Mouse (Mus musculus): Measurements from ENCODE around the gene Twsg1. TPM values are rescaled to one million over a fixed set of nuclear protein-coding genes. Genes with fewer than 3 reads are reported as not detected.

Gene Twsg1
- polyA plus RNA-seq, 1 experiment from 2014 or later: 36.0 TPM

GRCm38 (mm10) chr17:65940221-65940620 is 10.8 kb downstream of the Twsg1 start:
- ATAC-seq: no peak
- no peak overlapping the region for H3K4me3 ChIP-seq (ENCODE audit: low read depth, low read length)
- TF ChIP-seq CTCF (IDR thresholded peaks at IDR 0.05; ENCODE audit: low read depth): no peak
- H3K27me3 ChIP-seq (replicated peaks; ENCODE audit: control insufficient read depth, insufficient read depth, low read length): no peaks in the 10 kb centered on the region
- no peak overlapping the region for H3K27ac ChIP-seq (ENCODE audit: low read depth, low read length)
- no peaks in the 10 kb centered on the region for H3K9me3 ChIP-seq (ENCODE audit: control insufficient read depth)
- 0 out of 2 replicates have a peak, but pooled peaks cover under 1% of the 10 kb centered on the region for H3K36me3 ChIP-seq (ENCODE audit: control insufficient read depth, insufficient read depth)
- WGBS: 74% methylated on average over 12 of the region's 12 CpGs
- no peak overlapping the region for H3K4me2 ChIP-seq (replicated peaks; ENCODE audit: low read depth)
- no peaks in the 10 kb centered on the region; the same call in 1 of the 2 replicates for H3K4me1 ChIP-seq (replicated peaks; ENCODE audit: control insufficient read depth, insufficient read depth, low read length)
- H3K9ac ChIP-seq (ENCODE audit: low read depth, low read length): no peak overlapping the region

DNA sequence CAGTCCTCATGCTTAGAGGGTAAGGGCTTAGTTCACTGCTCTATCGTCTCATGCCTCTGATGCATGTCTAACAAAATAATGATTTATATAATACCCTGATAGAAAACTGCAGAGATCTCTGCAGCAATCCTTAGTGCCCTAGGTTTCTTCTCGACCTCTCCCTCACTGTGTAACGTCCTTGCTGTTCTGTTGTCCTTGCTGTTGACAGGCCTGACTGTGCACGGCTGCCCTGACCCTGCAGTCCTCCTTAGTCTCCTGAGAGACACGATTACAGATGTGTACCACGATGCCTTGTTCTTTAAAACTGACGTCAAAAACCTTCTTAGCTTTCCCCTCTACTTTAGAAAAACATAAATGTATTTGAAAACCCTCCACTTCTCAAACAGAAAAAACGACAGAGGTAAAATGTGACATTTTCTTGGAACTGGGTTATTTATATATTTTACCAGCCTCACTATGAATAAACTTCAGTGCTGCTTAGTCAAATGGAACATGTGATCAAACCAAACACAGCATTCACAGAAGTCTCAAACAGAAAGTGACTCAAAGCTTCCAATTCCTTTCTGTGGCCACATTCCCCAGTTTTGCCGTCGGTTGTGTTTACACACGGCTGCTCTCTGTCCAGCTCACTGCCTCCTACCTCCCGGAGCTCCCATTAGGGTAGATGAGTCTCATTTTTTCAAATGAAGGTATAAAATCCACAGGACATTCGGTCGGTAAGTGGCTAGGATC is 11.4 kb downstream of the Twsg1 start:
- Histone ChIP-seq H3K4me1 (replicated peaks; ENCODE audit: control insufficient read depth, insufficient read depth, low read length) (no peaks in the 10 kb centered on the region; the same call in 1 of the 2 replicates), H3K9ac (ENCODE audit: low read depth, low read length) (no peak overlapping the region)
- WGBS: 50% methylated on average over 14 of the region's 14 CpGs

GRCm38 (mm10) chr17:65937671-65938070 is 13.4 kb downstream of the Twsg1 start:
- no peak for TF ChIP-seq CTCF (IDR thresholded peaks at IDR 0.05; ENCODE audit: low read depth)
- no peak for ATAC-seq
- Histone ChIP-seq H3K27me3 (replicated peaks; ENCODE audit: control insufficient read depth, insufficient read depth, low read length) (no peaks in the 10 kb centered on the region), H3K9me3 (ENCODE audit: control insufficient read depth) (no peaks in the 10 kb centered on the region), H3K4me1 (replicated peaks; ENCODE audit: control insufficient read depth, insufficient read depth, low read length) (no peaks in the 10 kb centered on the region; the same call in 1 of the 2 replicates), H3K4me2 (replicated peaks; ENCODE audit: low read depth) (no peak overlapping the region), H3K27ac (ENCODE audit: low read depth, low read length) (no peak overlapping the region), H3K4me3 (ENCODE audit: low read depth, low read length) (no peak overlapping the region), H3K9ac (ENCODE audit: low read depth, low read length) (no peak overlapping the region), H3K36me3 (ENCODE audit: control insufficient read depth, insufficient read depth) (peaks cover 9% of the 10 kb centered on the region; the same call in 1 of the 2 replicates)
- 87% methylated on average over 9 of the region's 9 CpGs for WGBS

More for the DNA sequence above, 11.4 kb downstream of the Twsg1 start:
- H3K9me3 ChIP-seq (ENCODE audit: control insufficient read depth): no peaks in the 10 kb centered on the region
- ATAC-seq: no peak
- H3K4me2 ChIP-seq (replicated peaks; ENCODE audit: low read depth): no peak overlapping the region
- TF ChIP-seq CTCF (IDR thresholded peaks at IDR 0.05; ENCODE audit: low read depth): no peak
- no peaks in the 10 kb centered on the region for H3K27me3 ChIP-seq (replicated peaks; ENCODE audit: control insufficient read depth, insufficient read depth, low read length)
- no peak overlapping the region for H3K4me3 ChIP-seq (ENCODE audit: low read depth, low read length)
- no peak overlapping the region for H3K27ac ChIP-seq (ENCODE audit: low read depth, low read length)
- no peaks in the 10 kb centered on the region for H3K36me3 ChIP-seq (ENCODE audit: control insufficient read depth, insufficient read depth)

DNA sequence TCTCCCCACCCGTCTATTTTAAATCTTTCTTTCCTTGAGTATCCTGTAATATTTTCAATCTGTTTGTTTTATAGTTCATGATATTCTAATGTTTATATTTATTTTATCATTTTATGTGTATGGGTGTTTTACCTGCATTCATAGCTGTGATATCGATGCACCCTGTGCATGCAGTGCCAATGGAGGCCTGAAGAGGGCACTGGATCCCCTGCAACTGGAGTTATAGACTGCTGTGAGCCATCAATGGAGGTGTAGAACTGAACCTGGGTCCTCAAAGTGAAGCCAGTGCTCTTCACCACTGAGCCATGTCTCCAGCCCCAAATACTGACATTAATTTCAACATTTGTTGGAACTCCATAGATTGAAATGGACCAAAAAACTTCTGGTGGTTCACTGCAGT is 17.3 kb downstream of the Twsg1 start:
- Histone ChIP-seq H3K27me3 (replicated peaks; ENCODE audit: control insufficient read depth, insufficient read depth, low read length) (no peaks in the 10 kb centered on the region), H3K9me3 (ENCODE audit: control insufficient read depth) (no peaks in the 10 kb centered on the region), H3K36me3 (ENCODE audit: control insufficient read depth, insufficient read depth) (peaks cover 9% of the 10 kb centered on the region), H3K27ac (ENCODE audit: low read depth, low read length) (no peak overlapping the region), H3K9ac (ENCODE audit: low read depth, low read length) (no peak overlapping the region), H3K4me3 (ENCODE audit: low read depth, low read length) (no peak overlapping the region), H3K4me2 (replicated peaks; ENCODE audit: low read depth) (no peak overlapping the region), H3K4me1 (replicated peaks; ENCODE audit: control insufficient read depth, insufficient read depth, low read length) (peaks cover 7% of the 10 kb centered on the region; the same call in 1 of the 2 replicates)
- peak; percentile 64 for TF ChIP-seq CTCF (IDR thresholded peaks at IDR 0.05; ENCODE audit: low read depth)
- WGBS: 94% methylated on average over 2 of the region's 2 CpGs
- ATAC-seq: no peak

- H3K9me3 ChIP-seq (ENCODE audit: control insufficient read depth): no peaks in the 10 kb centered on the region
- no peak for TF ChIP-seq CTCF (IDR thresholded peaks at IDR 0.05; ENCODE audit: low read depth)
- no peak overlapping the region for H3K27ac ChIP-seq (ENCODE audit: low read depth, low read length)
- WGBS: 64% methylated on average over 6 of the region's 6 CpGs
- peaks cover 16% of the 10 kb centered on the region for H3K36me3 ChIP-seq (ENCODE audit: control insufficient read depth, insufficient read depth)
- H3K4me3 ChIP-seq (ENCODE audit: low read depth, low read length): no peak overlapping the region
- H3K4me1 ChIP-seq (replicated peaks; ENCODE audit: control insufficient read depth, insufficient read depth, low read length): peaks cover 7% of the 10 kb centered on the region; the same call in 1 of the 2 replicates
- H3K4me2 ChIP-seq (replicated peaks; ENCODE audit: low read depth): no peak overlapping the region
- H3K27me3 ChIP-seq (replicated peaks; ENCODE audit: control insufficient read depth, insufficient read depth, low read length): no peaks in the 10 kb centered on the region
- no peak for ATAC-seq
- no peak overlapping the region for H3K9ac ChIP-seq (ENCODE audit: low read depth, low read length)
Measured at GRCm38 (mm10) chr17:65931525-65931924, 19.5 kb downstream of the Twsg1 start.

- ATAC-seq: no peak
- Histone ChIP-seq H3K9ac (ENCODE audit: low read depth, low read length) (no peak overlapping the region), H3K9me3 (ENCODE audit: control insufficient read depth) (no peaks in the 10 kb centered on the region), H3K27me3 (replicated peaks; ENCODE audit: control insufficient read depth, insufficient read depth, low read length) (no peaks in the 10 kb centered on the region), H3K4me2 (replicated peaks; ENCODE audit: low read depth) (no peak overlapping the region), H3K4me1 (replicated peaks; ENCODE audit: control insufficient read depth, insufficient read depth, low read length) (peaks cover 7% of the 10 kb centered on the region; the same call in 1 of the 2 replicates), H3K27ac (ENCODE audit: low read depth, low read length) (no peak overlapping the region), H3K36me3 (ENCODE audit: control insufficient read depth, insufficient read depth) (peaks cover 22% of the 10 kb centered on the region), H3K4me3 (ENCODE audit: low read depth, low read length) (no peak overlapping the region)
- WGBS: 43% methylated on average over 6 of the region's 6 CpGs
- no peak for TF ChIP-seq CTCF (IDR thresholded peaks at IDR 0.05; ENCODE audit: low read depth)
Measured at GRCm38 (mm10) chr17:65930960-65931359, 20.1 kb downstream of the Twsg1 start.

Data from intestine, postnatal 0 days (tissue).